28 mouse cellular contexts compared by ENCODE assay signal in the genomic region with DNA sequence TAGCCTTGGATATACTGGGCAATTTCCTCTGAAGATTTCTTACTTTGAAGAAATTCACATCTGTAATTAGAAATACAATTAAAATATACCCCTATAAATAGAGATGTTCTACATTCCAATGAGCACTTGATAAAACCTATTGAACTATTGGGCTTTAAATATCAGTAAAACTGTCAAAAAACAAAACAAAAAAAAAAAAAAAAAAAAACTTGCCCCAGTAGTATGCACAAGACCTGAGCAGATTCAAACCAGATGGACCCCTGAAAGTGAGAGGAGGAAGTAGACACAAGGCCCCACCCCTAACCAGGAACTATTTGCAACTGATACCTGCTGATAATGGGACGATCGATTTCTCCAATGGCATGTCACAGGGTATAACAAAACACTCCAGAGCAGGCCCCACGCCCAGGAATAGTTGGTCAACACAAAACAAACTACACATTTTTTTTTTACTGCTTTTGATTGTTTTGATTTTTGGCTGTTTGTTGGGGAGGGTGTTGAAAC. TPM values are rescaled to one million over a fixed set of nuclear protein-coding genes. Genes with fewer than 3 reads are reported as not detected.
"Had no signal": no experiment of that assay in that cellular context is flagged by ENCODE, and none has a peak within 500 bp of the region (broad histone marks: within the 10 kb centered on the region; RNA-seq: fewer than 3 reads in every experiment).

No protein-coding gene starts in this region.

- H3K4me2 ChIP-seq: heart, embryonic 12.5 days; hindbrain, embryonic 13.5 days; hindbrain, embryonic 15.5 days; limb, embryonic 12.5 days; liver, embryonic 11.5 days; liver, embryonic 13.5 days; liver, embryonic 15.5 days had no signal

- H3K27me3 ChIP-seq: heart, embryonic 12.5 days; hindbrain, embryonic 13.5 days; hindbrain, embryonic 15.5 days; limb, embryonic 12.5 days; liver, embryonic 13.5 days; liver, embryonic 15.5 days had no signal

- H3K36me3 ChIP-seq: heart, embryonic 10.5 days; heart, embryonic 12.5 days; hindbrain, embryonic 13.5 days; hindbrain, embryonic 15.5 days; limb, embryonic 10.5 days; limb, embryonic 12.5 days; liver, embryonic 13.5 days; liver, embryonic 15.5 days had no signal

- DNase-seq: gastrocnemius, postnatal 14 days; gastrocnemius, postnatal 36 days; heart, adult 11 months; heart, postnatal 10 days; kidney, adult 18-20 months; kidney, adult 8-10 months; kidney, postnatal 10 days; kidney, postnatal 25 days; kidney, postnatal 4 days; liver; liver, embryonic 13.5 days had no signal

- H3K27ac ChIP-seq: heart, embryonic 10.5 days; hindbrain, embryonic 13.5 days; hindbrain, embryonic 15.5 days; hindbrain, postnatal 0 days; layer of hippocampus, adult 2 months; left cerebral cortex, adult 2 months; limb, embryonic 10.5 days; limb, embryonic 12.5 days; liver, embryonic 13.5 days; liver, embryonic 15.5 days had no signal

- H3K4me3 ChIP-seq: heart, embryonic 10.5 days; heart, embryonic 12.5 days; hindbrain, embryonic 13.5 days; hindbrain, embryonic 15.5 days; layer of hippocampus, adult 2 months; left cerebral cortex, adult 2 months; limb, embryonic 10.5 days; limb, embryonic 12.5 days; liver, embryonic 13.5 days; liver, embryonic 15.5 days had no signal

- ATAC-seq: hindbrain, postnatal 0 days had no signal

- H3K4me1 ChIP-seq: heart, embryonic 10.5 days; heart, embryonic 12.5 days; hindbrain, embryonic 13.5 days; hindbrain, embryonic 15.5 days; limb, embryonic 10.5 days; limb, embryonic 12.5 days; liver, embryonic 13.5 days; liver, embryonic 15.5 days had no signal

- H3K9ac ChIP-seq: heart, embryonic 12.5 days; hindbrain, embryonic 13.5 days; hindbrain, embryonic 15.5 days; limb, embryonic 12.5 days; liver, embryonic 13.5 days; liver, embryonic 15.5 days had no signal

- H3K9me3 ChIP-seq: heart, embryonic 10.5 days; heart, embryonic 12.5 days; hindbrain, embryonic 13.5 days; hindbrain, embryonic 15.5 days; limb, embryonic 10.5 days; limb, embryonic 12.5 days; liver, embryonic 13.5 days; liver, embryonic 15.5 days had no signal

RNA-seq across cellular contexts. Expression of gene Naip1, which starts 15.3 kb away (rescaled TPM):
- total RNA-seq: gastrocnemius, adult 18-20 months; gastrocnemius, adult 8-10 months; gastrocnemius, postnatal 14 days; gastrocnemius, postnatal 36 days; hematopoietic stem cell, adult 5-6 weeks had no signal
- polyA plus RNA-seq: heart, embryonic 10.5 days; heart, embryonic 12.5 days; heart, embryonic 14.5 days; hindbrain, embryonic 11.5 days; kidney, embryonic 16.5 days; limb, embryonic 10.5 days; limb, embryonic 12.5 days; liver, embryonic 11.5 days; liver, embryonic 13.5 days; liver, embryonic 15.5 days had no signal
